Mouse (Mus musculus) hindbrain, embryonic 10.5 days (tissue): ENCODE measurements at regions not wholly inside any gene's neighbourhood (a gene's known extent, or its start where the extent isn't known, plus 50 kb on each side); places are given as distances from the start of the nearest gene placed in this dataset.

Experiments used
- DNase-seq: peaks from one replicate; pipeline ENCODE4 v3.0.0-alpha.2; 2017; ENCODE audit warnings: low spot score
- H3K27ac ChIP-seq: fragments of 300-500 bp; sonication (generic); 2 replicates; pipeline ENCODE4 v1.5.1; 2016; ENCODE audit warnings: mild to moderate bottlenecking, moderate library complexity
- H3K27me3 ChIP-seq: fragments of 300-500 bp; sonication (generic); 2 replicates; pipeline ENCODE4 v1.6.1; 2016; ENCODE audit warnings: mild to moderate bottlenecking; ENCODE audit not compliant: poor library complexity, insufficient read depth, severe bottlenecking
- H3K36me3 ChIP-seq: fragments of 300-500 bp; sonication (generic); 2 replicates; pipeline ENCODE4 v1.6.1; 2016; ENCODE audit warnings: mild to moderate bottlenecking, moderate library complexity
- H3K4me1 ChIP-seq: fragments of 300-500 bp; sonication (generic); replicated peaks from 2 replicates; pipeline ENCODE4 v1.6.1; 2016; ENCODE audit warnings: mild to moderate bottlenecking
- H3K4me3 ChIP-seq: fragments of 300-500 bp; sonication (generic); 2 replicates; pipeline ENCODE4 v1.5.1; 2016; ENCODE audit warnings: mild to moderate bottlenecking, moderate library complexity
- H3K9me3 ChIP-seq: fragments of 300-500 bp; sonication (generic); 2 replicates; pipeline ENCODE4 v1.6.1; 2016; ENCODE audit warnings: mild to moderate bottlenecking, moderate library complexity
- WGBS: fragments of 180-500 bp; shearing (Covaris S2); methylation state at CpG from one replicate; pipeline ENCODE4 v1.1.7; 2016; 5-methylcytosine and 5-hydroxymethylcytosine counted together

- Histone ChIP-seq H3K9me3 (no peaks in the 10 kb centered on the region), H3K4me1 (peaks cover 6% of the 10 kb centered on the region), H3K4me3 (no peak overlapping the region), H3K27ac (no peak overlapping the region), H3K27me3 (no peaks in the 10 kb centered on the region), H3K36me3 (no peaks in the 10 kb centered on the region)
- 82% methylated on average over 1 of the region's 1 CpGs for whole genome bisulfite sequencing
- DNase-seq = no peak
Observed at GRCm38 (mm10) chr3:54443791-54444190, 82.9 kb downstream of the Postn start.

GRCm38 (mm10) chr3:54446889-54447288 is 86.0 kb downstream of the Postn start:
- no peak overlapping the region for H3K4me3 ChIP-seq
- no peak for DNase-seq
- H3K4me1 ChIP-seq = peaks cover 6% of the 10 kb centered on the region
- H3K36me3 ChIP-seq = no peaks in the 10 kb centered on the region
- H3K27ac ChIP-seq = no peak overlapping the region
- no peaks in the 10 kb centered on the region for H3K9me3 ChIP-seq
- H3K27me3 ChIP-seq = no peaks in the 10 kb centered on the region
- 30% methylated on average over 3 of the region's 3 CpGs for WGBS

GRCm38 (mm10) chr3:54457416-54457815 is 96.5 kb downstream of the Postn start:
- Histone ChIP-seq H3K36me3 (no peaks in the 10 kb centered on the region), H3K4me3 (no peak overlapping the region), H3K4me1 (no peaks in the 10 kb centered on the region), H3K27me3 (no peaks in the 10 kb centered on the region), H3K9me3 (0 out of 2 replicates have a peak, but pooled peaks cover 2% of the 10 kb centered on the region), H3K27ac (no peak overlapping the region)
- DNase-seq = no peak
- 88% methylated on average over 2 of the region's 2 CpGs for WGBS

- WGBS = 94% methylated on average over 6 of the region's 6 CpGs
- Histone ChIP-seq H3K27me3 (no peaks in the 10 kb centered on the region), H3K4me1 (no peaks in the 10 kb centered on the region), H3K27ac (no peak overlapping the region), H3K9me3 (0 out of 2 replicates have a peak, but pooled peaks cover 2% of the 10 kb centered on the region), H3K4me3 (no peak overlapping the region), H3K36me3 (no peaks in the 10 kb centered on the region)
- DNase-seq = no peak
Observed at GRCm38 (mm10) chr3:54461366-54461765, 100.5 kb downstream of the Postn start.

- Histone ChIP-seq H3K4me1 (no peaks in the 10 kb centered on the region), H3K27me3 (no peaks in the 10 kb centered on the region), H3K36me3 (no peaks in the 10 kb centered on the region), H3K9me3 (0 out of 2 replicates have a peak, but pooled peaks cover 2% of the 10 kb centered on the region), H3K27ac (no peak overlapping the region), H3K4me3 (no peak overlapping the region)
- no peak for DNase-seq
Observed at GRCm38 (mm10) chr3:54466097-54466496, 105.2 kb downstream of the Postn start.

- WGBS = 82% methylated on average over 6 of the region's 6 CpGs
Observed at GRCm38 (mm10) chr3:54474209-54474608, 113.3 kb downstream of the Postn start.

GRCm38 (mm10) chr3:54475879-54476278 is 115.0 kb downstream of the Postn start:
- no peak for DNase-seq
- Histone ChIP-seq H3K36me3 (no peaks in the 10 kb centered on the region), H3K4me3 (no peak overlapping the region), H3K27ac (no peak overlapping the region), H3K9me3 (no peaks in the 10 kb centered on the region), H3K4me1 (no peaks in the 10 kb centered on the region), H3K27me3 (no peaks in the 10 kb centered on the region)
- WGBS = 81% methylated on average over 3 of the region's 3 CpGs

More at GRCm38 (mm10) chr3:54474209-54474608, 113.3 kb downstream of the Postn start:
- DNase-seq = no peak
- Histone ChIP-seq H3K4me1 (no peaks in the 10 kb centered on the region), H3K4me3 (no peak overlapping the region), H3K36me3 (no peaks in the 10 kb centered on the region), H3K9me3 (no peaks in the 10 kb centered on the region), H3K27ac (no peak overlapping the region), H3K27me3 (no peaks in the 10 kb centered on the region)

GRCm38 (mm10) chr3:54477986-54478385 is 117.1 kb downstream of the Postn start:
- Histone ChIP-seq H3K4me1 (no peaks in the 10 kb centered on the region), H3K9me3 (no peaks in the 10 kb centered on the region), H3K27me3 (no peaks in the 10 kb centered on the region), H3K4me3 (no peak overlapping the region), H3K36me3 (no peaks in the 10 kb centered on the region), H3K27ac (no peak overlapping the region)
- WGBS = 87% methylated on average over 4 of the region's 4 CpGs
- DNase-seq = no peak

GRCm38 (mm10) chr3:54480251-54480650 is 119.3 kb downstream of the Postn start:
- no peaks in the 10 kb centered on the region for H3K4me1 ChIP-seq
- 87% methylated on average over 6 of the region's 6 CpGs for WGBS
- H3K27ac ChIP-seq = no peak overlapping the region

GRCm38 (mm10) chr3:54487346-54487745 is 126.4 kb downstream of the Postn start:
- Histone ChIP-seq H3K4me3 (no peak overlapping the region), H3K27me3 (no peaks in the 10 kb centered on the region), H3K9me3 (peaks cover 4% of the 10 kb centered on the region; the same call in 1 of the 2 replicates), H3K27ac (no peak overlapping the region), H3K4me1 (no peaks in the 10 kb centered on the region), H3K36me3 (no peaks in the 10 kb centered on the region)
- no peak for DNase-seq
- WGBS = 97% methylated on average over 2 of the region's 2 CpGs

More at GRCm38 (mm10) chr3:54480251-54480650, 119.3 kb downstream of the Postn start:
- H3K4me3 ChIP-seq = no peak overlapping the region
- no peaks in the 10 kb centered on the region for H3K27me3 ChIP-seq
- DNase-seq = no peak
- H3K9me3 ChIP-seq = no peaks in the 10 kb centered on the region
- H3K36me3 ChIP-seq = no peaks in the 10 kb centered on the region

- no peak for DNase-seq
- Histone ChIP-seq H3K4me1 (no peaks in the 10 kb centered on the region), H3K9me3 (peaks cover 4% of the 10 kb centered on the region; the same call in 1 of the 2 replicates), H3K27ac (no peak overlapping the region), H3K27me3 (no peaks in the 10 kb centered on the region), H3K4me3 (no peak overlapping the region), H3K36me3 (no peaks in the 10 kb centered on the region)
- WGBS = 75% methylated on average over 4 of the region's 4 CpGs
Observed at GRCm38 (mm10) chr3:54487844-54488243, 126.9 kb downstream of the Postn start.

GRCm38 (mm10) chr3:54490249-54490900 is 129.5 kb downstream of the Postn start:
- no peaks in the 10 kb centered on the region for H3K27me3 ChIP-seq

GRCm38 (mm10) chr3:54493567-54493966 is 132.7 kb downstream of the Postn start:
- Histone ChIP-seq H3K4me3 (no peak overlapping the region), H3K27me3 (no peaks in the 10 kb centered on the region), H3K9me3 (no peaks in the 10 kb centered on the region), H3K27ac (no peak overlapping the region), H3K4me1 (no peaks in the 10 kb centered on the region), H3K36me3 (no peaks in the 10 kb centered on the region)
- 80% methylated on average over 3 of the region's 3 CpGs for WGBS
- DNase-seq = no peak

More at GRCm38 (mm10) chr3:54490249-54490900, 129.5 kb downstream of the Postn start:
- Histone ChIP-seq H3K9me3 (peaks cover 4% of the 10 kb centered on the region; the same call in 1 of the 2 replicates), H3K4me1 (no peaks in the 10 kb centered on the region), H3K4me3 (no peak overlapping the region), H3K36me3 (no peaks in the 10 kb centered on the region), H3K27ac (no peak overlapping the region)
- WGBS = 84% methylated on average over 5 of the region's 5 CpGs
- DNase-seq = no peak
